Mouse (Mus musculus) ES-Bruce4 (cell line): ENCODE results near the gene Fancg.

ENCODE experiments used
- CTCF ChIP-seq: IDR thresholded peaks from one replicate; pipeline ENCODE4 v1.8.1; 2011; ENCODE audit warnings: low read depth, low read length
- POLR2A ChIP-seq: IDR thresholded peaks from one replicate; pipeline ENCODE4 v1.8.1; 2011; ENCODE audit warnings: low read length; ENCODE audit not compliant: insufficient read depth

- TF ChIP-seq CTCF (no peak), POLR2A (no peak)
Measured at GRCm38 (mm10) chr4:43032501-43032900, 22.2 kb upstream of the Fancg start.
